Mouse (Mus musculus) urinary bladder, adult 2 months (tissue): Measurements from ENCODE around the gene Wnt5b. TPM values are rescaled to one million over a fixed set of nuclear protein-coding genes. Genes with fewer than 3 reads are reported as not detected.
"Not testable (repeated sequence)": the region's sequence is repeated elsewhere in the genome, so short reads cannot be mapped to it uniquely, and the experiment has no call there.

Experiments
- DNase-seq: peaks from one replicate; pipeline ENCODE4 v3.0.0; 2022; ENCODE audit warnings: low spot score
- polyA plus RNA-seq: library from polyadenylated mRNA; depleted of rRNA; stranded (reverse); fragments of >200 nt; gene quantifications from 2 replicates; pipeline ENCODE4 v1.2.3, GENCODE M21; 2012

Gene Wnt5b
- polyA plus RNA-seq, 1 experiment, result 7.3 TPM

- DNase-seq, result no peak
Observed at GRCm38 (mm10) chr6:119451981-119452499, 92.1 kb downstream of the Wnt5b start.

- no peak for DNase-seq
Observed at GRCm38 (mm10) chr6:119450965-119451943, 92.9 kb downstream of the Wnt5b start.

GRCm38 (mm10) chr6:119449060-119449499, 95.1 kb downstream of the Wnt5b start:
- no peak for DNase-seq

- DNase-seq, result no peak
Observed at GRCm38 (mm10) chr6:119448321-119449059, 95.7 kb downstream of the Wnt5b start.

GRCm38 (mm10) chr6:119445671-119446607, 98.2 kb downstream of the Wnt5b start:
- no peak for DNase-seq

- peak; percentile 54 for DNase-seq
Observed at GRCm38 (mm10) chr6:119443742-119444645, 100.2 kb downstream of the Wnt5b start.

- not testable (repeated sequence) for DNase-seq
Observed at GRCm38 (mm10) chr6:119442729-119443128, 101.4 kb downstream of the Wnt5b start.

- no peak for DNase-seq
Observed at GRCm38 (mm10) chr6:119437894-119438761, 106.0 kb downstream of the Wnt5b start.

- no peak for DNase-seq
Observed at GRCm38 (mm10) chr6:119434394-119434793, 109.8 kb downstream of the Wnt5b start.

GRCm38 (mm10) chr6:119431751-119432324, 112.3 kb downstream of the Wnt5b start:
- DNase-seq, result no peak

- no peak for DNase-seq
Observed at GRCm38 (mm10) chr6:119430508-119430907, 113.6 kb downstream of the Wnt5b start.

- DNase-seq, result no peak
Observed at GRCm38 (mm10) chr6:119429311-119429710, 114.8 kb downstream of the Wnt5b start.

- DNase-seq, result no peak
Observed at GRCm38 (mm10) chr6:119428611-119429010, 115.5 kb downstream of the Wnt5b start.

- no peak for DNase-seq
Observed at GRCm38 (mm10) chr6:119421001-119421400, 123.1 kb downstream of the Wnt5b start.

GRCm38 (mm10) chr6:119420357-119420756, 123.8 kb downstream of the Wnt5b start:
- no peak for DNase-seq

- DNase-seq, result no peak
Observed at GRCm38 (mm10) chr6:119419412-119419811, 124.7 kb downstream of the Wnt5b start.

GRCm38 (mm10) chr6:119418392-119419251, 125.5 kb downstream of the Wnt5b start:
- DNase-seq, result no peak

GRCm38 (mm10) chr6:119417821-119418220, 126.3 kb downstream of the Wnt5b start:
- DNase-seq, result no peak
